8 mouse cellular contexts compared by ENCODE assay signal in genomic region chr4:147443554-147443927, GRCm38 (mm10). TPM values are rescaled to one million over a fixed set of nuclear protein-coding genes. Genes with fewer than 3 reads are reported as not detected.
DNase-seq lines count a peak whose midpoint lies in the region; ATAC-seq and TF ChIP-seq lines count a peak whose summit lies in the region.
"Not testable (repeated sequence)": the region's sequence is repeated elsewhere in the genome, so short reads cannot be mapped to it uniquely, and the experiment has no call there.
"Had no signal": no experiment of that assay in that cellular context is flagged by ENCODE, and none has a peak within 500 bp of the region (broad histone marks: within the 10 kb centered on the region; RNA-seq: fewer than 3 reads in every experiment).

No protein-coding gene starts in this region.

- H3K4me3 ChIP-seq in embryonic facial prominence, embryonic 12.5 days, result peak overlapping the region; percentile 46
- peak overlapping the region; percentile 74 for H3K4me3 ChIP-seq in gastrocnemius, adult 2 months
- H3K4me3 ChIP-seq in hindbrain, embryonic 11.5 days (ENCODE audit: low read depth, low read length), result peak overlapping the region; percentile 50
- H3K4me3 ChIP-seq in kidney, embryonic 15.5 days (replicated peaks), result peak overlapping the region; percentile 59
- H3K4me3 ChIP-seq in liver, embryonic 12.5 days, result peak overlapping the region; percentile 64
- peak overlapping the region; percentile 59 for H3K4me3 ChIP-seq in midbrain, embryonic 10.5 days
- peak overlapping the region; percentile 58 for H3K4me3 ChIP-seq in olfactory bulb, adult 2 months (ENCODE audit: insufficient read depth, low read depth, low read length)

- WGBS in embryonic facial prominence, embryonic 12.5 days, result 34% methylated on average over 8 of the region's 8 CpGs
- WGBS in hindbrain, embryonic 11.5 days, result 54% methylated on average over 8 of the region's 8 CpGs
- WGBS in kidney, embryonic 15.5 days, result 38% methylated on average over 8 of the region's 8 CpGs
- 35% methylated on average over 8 of the region's 8 CpGs for WGBS in liver, embryonic 12.5 days (ENCODE audit: insufficient replicate concordance)
- 39% methylated on average over 8 of the region's 8 CpGs for WGBS in midbrain, embryonic 10.5 days
- WGBS in olfactory bulb, adult 2 months, result 37% methylated on average over 8 of the region's 8 CpGs

- peak overlapping the region; percentile 74; the same call in 1 of the 2 replicates for H3K9ac ChIP-seq in embryonic facial prominence, embryonic 12.5 days
- H3K9ac ChIP-seq in hindbrain, embryonic 11.5 days (ENCODE audit: low read depth, low read length), result peak overlapping the region; percentile 91; the same call in 1 of the 2 replicates
- peak overlapping the region; percentile 74; the same call in 1 of the 2 replicates for H3K9ac ChIP-seq in kidney, embryonic 15.5 days
- H3K9ac ChIP-seq in liver, embryonic 12.5 days, result peak overlapping the region; percentile 76

- not testable (repeated sequence) for H3K27me3 ChIP-seq in embryonic facial prominence, embryonic 12.5 days; hindbrain, embryonic 11.5 days (ENCODE audit: control insufficient read depth, insufficient read depth, low read length); kidney, embryonic 15.5 days; liver, embryonic 12.5 days (replicated peaks); midbrain, embryonic 10.5 days (ENCODE audit: low read depth, poor library complexity, severe bottlenecking)

- H3K4me1 ChIP-seq in embryonic facial prominence, embryonic 12.5 days; hindbrain, embryonic 11.5 days (replicated peaks; ENCODE audit: control insufficient read depth, insufficient read depth, low read length); kidney, embryonic 15.5 days; midbrain, embryonic 10.5 days; olfactory bulb, adult 2 months (ENCODE audit: control insufficient read depth, insufficient read depth, low read length): not testable (repeated sequence)
- peaks cover 11% of the 10 kb centered on the region; the same call in 1 of the 2 replicates for H3K4me1 ChIP-seq in liver, embryonic 12.5 days

- not testable (repeated sequence) for H3K9me3 ChIP-seq in embryonic facial prominence, embryonic 12.5 days; hindbrain, embryonic 11.5 days (ENCODE audit: control insufficient read depth, low read length); kidney, embryonic 15.5 days (replicated peaks); liver, embryonic 12.5 days (replicated peaks); midbrain, embryonic 10.5 days (replicated peaks)

- not testable (repeated sequence) for TF ChIP-seq CTCF in gastrocnemius, adult 2 months (IDR thresholded peaks at IDR 0.05); olfactory bulb, adult 2 months (IDR thresholded peaks at IDR 0.05; ENCODE audit: insufficient read depth, low read depth, low read length)

- DNase-seq in gastrocnemius, adult 2 months; midbrain, embryonic 10.5 days (ENCODE audit: low spot score): not testable (repeated sequence)
- DNase-seq in hindbrain, embryonic 11.5 days (ENCODE audit: low spot score), result peak; percentile 33

- intact Hi-C loops in gastrocnemius, adult 2 months (cut with DNase I), result not testable (repeated sequence)

- peak overlapping the region; percentile 63; the same call in 1 of the 2 replicates for H3K27ac ChIP-seq in embryonic facial prominence, embryonic 12.5 days
- peak overlapping the region; percentile 82 for H3K27ac ChIP-seq in gastrocnemius, adult 2 months
- H3K27ac ChIP-seq in hindbrain, embryonic 11.5 days (ENCODE audit: low read depth, low read length); liver, embryonic 12.5 days: not testable (repeated sequence)
- H3K27ac ChIP-seq in kidney, embryonic 15.5 days, result peak overlapping the region; percentile 28; the same call in 1 of the 2 replicates
- H3K27ac ChIP-seq in midbrain, embryonic 10.5 days (replicated peaks), result peak overlapping the region; percentile 90
- 0 out of 2 replicates have a peak overlapping the region, but pooled peaks have one; percentile 23 for H3K27ac ChIP-seq in olfactory bulb, adult 2 months (ENCODE audit: insufficient read depth, low read depth, low read length)

- H3K36me3 ChIP-seq in embryonic facial prominence, embryonic 12.5 days; hindbrain, embryonic 11.5 days (ENCODE audit: control insufficient read depth, insufficient read depth, low read length); kidney, embryonic 15.5 days; liver, embryonic 12.5 days; midbrain, embryonic 10.5 days: not testable (repeated sequence)

- not testable (repeated sequence) for TF ChIP-seq POLR2A in olfactory bulb, adult 2 months (IDR thresholded peaks at IDR 0.05; ENCODE audit: insufficient read depth, low read depth, low read length)

- peak overlapping the region; percentile 77 for H3K4me2 ChIP-seq in embryonic facial prominence, embryonic 12.5 days (replicated peaks)
- peak overlapping the region; percentile 84 for H3K4me2 ChIP-seq in hindbrain, embryonic 11.5 days (replicated peaks; ENCODE audit: low read depth, low read length)
- peak overlapping the region; percentile 90 for H3K4me2 ChIP-seq in kidney, embryonic 15.5 days
- H3K4me2 ChIP-seq in liver, embryonic 12.5 days, result peak overlapping the region; percentile 84

- not testable (repeated sequence) for ATAC-seq in embryonic facial prominence, embryonic 12.5 days (ENCODE audit: insufficient number of reproducible peaks, insufficient read depth, low FRiP score, low TSS enrichment); hindbrain, embryonic 11.5 days (ENCODE audit: low FRiP score); kidney, embryonic 15.5 days (replicated peaks; ENCODE audit: low FRiP score); liver, embryonic 12.5 days

RNA-seq across cellular contexts. Expression of gene Zfp982, which starts 48.7 kb away (rescaled TPM):
- 9.8 and 11.3 TPM in 2 replicates for polyA plus RNA-seq in embryonic facial prominence, embryonic 12.5 days (2016; fragmentation: Nextera tagmentation; extraction: Ambion mirVana)
- total RNA-seq in gastrocnemius, adult 2 months (2021), result 1 to 10 TPM; 2.7 to 5.6 TPM
- 6.5 and 8.1 TPM in 2 replicates for polyA plus RNA-seq in hindbrain, embryonic 11.5 days (2014; fragmentation: Nextera tagmentation; extraction: Ambion mirVana)
- polyA plus RNA-seq in kidney, embryonic 15.5 days (2015; fragmentation: Nextera tagmentation; extraction: Ambion mirVana), result 7.7 and 8.0 TPM in 2 replicates
- 5.2 and 5.7 TPM in 2 replicates for polyA plus RNA-seq in liver, embryonic 12.5 days (2016; fragmentation: Nextera tagmentation; extraction: Ambion mirVana)
- polyA plus RNA-seq in midbrain, embryonic 10.5 days (2016; fragmentation: Nextera tagmentation; extraction: Ambion mirVana), result 6.5 and 8.1 TPM in 2 replicates
- polyA plus RNA-seq in olfactory bulb, adult 2 months (2012; ENCODE audit: insufficient read depth, insufficient read length, low replicate concordance, missing spikeins), result not detected in 2 replicates
- polyA plus RNA-seq: erythroblast, embryonic 14.5 days had no signal
